Mouse (Mus musculus): ENCODE data around the gene Mier1. TPM values are rescaled to one million over a fixed set of nuclear protein-coding genes. Genes with fewer than 3 reads are reported as not detected.
"Not testable (repeated sequence)": the region's sequence is repeated elsewhere in the genome, so short reads cannot be mapped to it uniquely, and the experiment has no call there.

Gene Mier1
- total RNA-seq, 2 experiments from 2014 or later = 15.6 to 20.1 TPM

DNA sequence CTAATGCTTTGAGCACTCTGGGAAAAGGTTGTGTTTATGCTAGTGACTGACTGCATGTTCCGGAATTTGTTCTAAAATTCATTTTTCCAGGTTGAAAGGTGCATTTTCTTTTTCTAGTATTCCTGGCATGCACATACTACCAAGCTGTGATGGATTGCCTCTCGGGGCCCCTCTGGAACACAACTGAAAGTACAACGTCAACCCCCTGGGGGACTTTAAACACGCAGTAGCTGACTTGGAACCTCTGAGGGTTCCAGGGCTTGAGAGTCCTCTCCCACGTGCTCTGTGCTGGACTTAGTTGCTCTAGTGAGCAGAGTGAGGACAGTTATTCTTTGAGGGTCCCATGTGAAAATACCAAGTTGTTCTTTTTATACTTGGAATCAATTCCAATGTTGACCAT is 37.8 kb downstream of the Mier1 start:
- no peak for DNase-seq
- intact Hi-C loops (cut with DNase I) = loop anchor here (10.0 kb wide), 1 partner anchor 193 kb away; no protein-coding TSS in a partner anchor

DNA sequence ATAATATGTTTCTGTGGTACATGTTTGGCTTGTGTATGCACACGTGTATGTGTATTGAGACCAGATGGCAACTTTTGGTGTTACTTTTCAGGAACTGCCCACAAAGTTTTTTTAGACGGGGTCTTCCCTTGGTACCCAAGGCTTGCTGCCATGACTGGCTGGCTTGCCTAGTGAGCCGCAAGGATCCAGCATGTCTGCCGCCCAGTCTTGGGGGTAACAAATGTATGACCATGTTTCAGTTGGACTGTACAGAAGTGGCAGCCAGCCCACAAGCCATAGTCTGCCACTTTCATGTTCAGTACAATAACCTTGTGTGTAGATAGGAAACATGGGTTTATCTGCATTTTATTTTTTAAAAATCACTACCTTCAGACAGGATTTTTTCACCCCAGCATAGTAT is 44.6 kb downstream of the Mier1 start:
- intact Hi-C loops (cut with DNase I) = loop anchor here (10.0 kb wide), 1 partner anchor 186 kb away; no protein-coding TSS in a partner anchor
- DNase-seq = no peak

DNA sequence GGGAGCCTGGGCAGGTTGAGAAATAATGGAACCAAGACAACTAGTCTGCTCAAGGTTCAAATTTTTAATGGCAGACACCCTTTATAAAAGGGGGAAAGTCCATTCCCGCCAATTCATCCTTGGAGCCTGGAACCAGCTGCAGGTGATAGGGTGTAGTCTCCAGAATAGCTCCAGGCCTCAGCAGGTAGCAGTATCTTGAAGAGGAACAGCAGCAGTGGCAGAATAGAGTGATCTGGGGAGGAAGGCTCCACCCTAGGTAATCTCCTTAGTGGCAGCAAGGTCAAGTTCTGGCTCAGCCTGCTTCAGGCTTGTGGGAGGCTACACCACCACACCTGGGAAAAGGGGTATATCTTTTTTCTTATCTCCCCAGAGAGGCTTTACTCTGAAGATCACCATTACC is 52.0 kb downstream of the Mier1 start:
- DNase-seq; intact Hi-C loops (cut with DNase I): not testable (repeated sequence)

- DNase-seq = no peak
- intact Hi-C loops (cut with DNase I) = no loop called here
Observed at GRCm38 (mm10) chr4:103171256-103171655, 57.1 kb downstream of the Mier1 start.

GRCm38 (mm10) chr4:103173507-103173906 is 59.3 kb downstream of the Mier1 start:
- no peak for DNase-seq
- intact Hi-C loops (cut with DNase I) = no loop called here

- intact Hi-C loops (cut with DNase I) = no loop called here
- no peak for DNase-seq
Observed at GRCm38 (mm10) chr4:103174001-103174400, 59.8 kb downstream of the Mier1 start.

DNA sequence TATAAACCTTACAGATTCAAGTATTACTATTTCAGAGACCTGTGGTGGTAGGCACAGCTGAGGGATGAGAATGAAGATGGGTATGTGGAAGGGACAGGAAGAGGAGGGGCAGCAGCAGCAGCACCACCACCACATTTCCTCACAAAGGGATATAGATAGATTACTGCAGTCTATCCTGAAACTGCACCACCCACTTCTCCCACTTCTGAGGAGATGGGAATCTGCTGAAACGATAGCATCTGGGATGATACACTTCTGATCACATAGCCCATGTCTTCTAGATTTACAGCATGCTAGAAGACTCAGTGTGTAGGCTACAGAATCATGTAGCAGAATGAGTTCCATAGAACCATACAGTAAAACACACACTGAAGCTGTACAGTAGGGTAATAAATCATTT is 63.5 kb downstream of the Mier1 start:
- intact Hi-C loops (cut with DNase I) = no loop called here
- DNase-seq = no peak

DNA sequence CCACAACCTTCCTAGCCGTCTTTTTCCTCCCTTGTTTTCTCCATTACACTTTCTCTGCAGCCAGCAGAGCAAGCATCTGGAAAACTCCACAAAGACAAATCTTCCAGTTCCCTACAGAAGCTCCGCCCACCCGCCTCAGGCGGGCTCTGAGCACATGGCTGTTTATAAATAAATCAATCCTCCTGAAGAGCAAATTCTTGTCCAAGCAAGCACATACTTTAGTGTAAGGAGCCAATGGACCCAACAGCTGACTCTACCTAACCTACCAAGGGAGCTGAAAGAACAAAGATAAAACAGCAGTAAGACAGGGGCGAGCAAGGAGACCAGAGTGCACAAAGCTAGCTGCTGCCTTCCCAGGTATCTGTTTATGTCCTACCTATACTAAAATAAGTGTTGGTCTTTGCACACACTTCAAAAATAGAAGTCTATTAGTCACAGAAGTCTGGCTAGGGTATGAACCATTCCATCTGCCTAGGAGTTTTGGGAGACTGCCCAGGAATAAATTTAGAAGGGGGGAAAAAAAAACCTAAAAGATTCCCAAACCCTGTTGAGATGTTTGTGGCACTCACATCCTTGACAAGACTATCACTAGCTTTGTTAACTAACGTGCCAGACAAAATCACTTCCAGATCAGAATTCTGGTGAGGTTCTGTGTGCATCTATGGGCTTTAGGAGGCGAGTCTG is 64.6 kb downstream of the Mier1 start:
- intact Hi-C loops (cut with DNase I) = no loop called here

DNA sequence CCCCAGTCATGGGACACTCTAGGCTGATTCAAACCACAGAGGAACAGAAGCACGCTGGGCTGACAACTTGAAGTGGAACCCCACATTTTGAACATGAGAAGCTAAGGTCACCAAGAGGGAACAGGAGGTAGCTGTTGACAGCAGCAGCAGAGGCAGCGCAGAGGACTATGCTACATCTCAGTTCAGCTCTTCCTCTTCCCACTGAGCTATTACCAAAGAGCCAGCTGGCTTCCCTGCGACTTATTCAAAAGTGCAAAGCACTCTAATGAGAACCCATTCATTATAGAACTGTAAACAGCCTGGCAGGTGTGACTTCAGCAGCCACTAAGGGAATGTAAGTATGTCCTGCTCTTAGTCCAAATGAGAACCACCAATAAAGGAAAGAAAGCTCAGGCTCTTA is 65.4 kb downstream of the Mier1 start:
- intact Hi-C loops (cut with DNase I) = no loop called here
- DNase-seq = no peak

More for the DNA sequence above, 64.6 kb downstream of the Mier1 start:
- peak; percentile 19 to 47 for DNase-seq

- intact Hi-C loops (cut with DNase I) = no loop called here
- DNase-seq = no peak
Observed at GRCm38 (mm10) chr4:103180300-103180888, 66.2 kb downstream of the Mier1 start.

DNA sequence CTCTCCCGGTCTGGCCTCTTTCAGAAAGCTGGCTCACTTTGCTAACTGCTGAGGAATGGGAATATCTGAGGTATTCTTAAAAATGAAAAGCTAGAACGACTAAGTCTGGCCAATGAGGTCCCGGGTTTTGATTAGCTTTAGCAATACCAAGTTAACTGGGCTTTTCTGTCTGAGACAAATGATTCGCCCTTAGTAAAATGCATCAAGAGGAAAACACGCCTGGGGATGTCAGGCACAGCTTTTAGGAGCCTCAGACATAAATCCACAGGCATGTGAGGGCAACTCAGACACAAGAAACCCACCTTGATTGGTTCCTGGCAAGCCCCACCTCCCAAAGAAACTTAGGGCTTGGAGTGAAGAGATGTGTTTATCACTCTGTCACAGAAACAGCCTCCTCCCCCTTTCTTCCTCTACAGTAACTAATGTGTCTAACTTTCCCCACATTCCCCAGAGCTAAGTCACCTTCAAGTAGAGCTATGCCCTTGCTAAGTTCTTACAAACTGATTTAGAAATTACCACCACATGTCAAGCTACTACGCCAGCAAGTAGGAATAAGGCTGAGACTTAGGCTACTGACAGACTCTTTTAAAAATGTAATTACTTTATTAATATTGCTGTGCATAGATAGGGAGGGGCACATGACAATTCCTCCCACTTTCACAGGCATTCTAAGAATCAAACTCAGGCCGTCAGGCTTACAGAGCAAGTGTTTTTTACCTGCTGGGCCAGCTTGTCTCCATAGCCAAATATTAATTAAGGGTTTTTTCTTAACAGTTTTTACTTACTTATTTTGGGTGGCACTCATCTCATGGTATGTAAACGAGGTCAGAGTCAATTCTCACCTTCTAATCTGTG is 74.8 kb downstream of the Mier1 start:
- DNase-seq = no peak
- intact Hi-C loops (cut with DNase I) = no loop called here

- no peak for DNase-seq
- intact Hi-C loops (cut with DNase I) = no loop called here
Observed at GRCm38 (mm10) chr4:103192421-103192820, 78.2 kb downstream of the Mier1 start.

DNA sequence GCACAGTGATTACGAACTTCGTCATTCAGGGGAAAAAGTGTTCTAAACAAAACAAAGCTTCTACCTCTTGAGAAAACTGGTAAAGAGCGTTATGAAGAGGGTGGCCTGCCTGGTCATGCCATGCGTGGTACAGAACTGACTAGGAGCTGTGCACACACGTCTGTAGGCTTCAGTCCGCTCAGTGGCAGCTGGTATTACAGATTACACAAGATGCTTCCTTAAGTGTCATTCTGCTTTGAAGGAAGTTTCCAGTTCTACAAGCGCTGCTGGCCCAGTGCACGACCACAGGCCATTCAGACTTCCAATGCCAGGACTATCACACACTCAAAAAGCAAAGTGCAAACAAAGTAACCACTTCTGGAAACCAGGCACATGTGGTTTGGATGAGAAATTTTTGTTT is 83.2 kb downstream of the Mier1 start:
- no peak for DNase-seq
- intact Hi-C loops (cut with DNase I) = no loop called here

DNA sequence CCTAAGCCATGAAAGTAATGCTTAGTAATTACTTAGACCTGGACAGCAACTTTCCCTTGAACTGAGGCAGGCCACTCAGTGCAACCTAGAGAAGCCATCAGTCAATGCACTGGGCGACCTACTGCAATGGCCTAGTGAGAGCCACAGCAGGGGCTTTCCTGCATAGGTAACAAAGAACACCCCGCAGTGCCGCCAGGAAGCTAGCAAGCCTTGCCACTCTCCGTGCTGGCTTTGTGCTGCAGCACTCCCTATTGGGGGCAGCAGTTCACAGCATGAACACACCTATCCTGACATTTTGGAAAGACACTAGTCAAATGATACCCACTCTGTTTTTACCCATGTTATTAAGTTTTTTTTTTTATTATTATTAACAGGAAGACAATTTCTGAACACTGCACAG is 84.9 kb downstream of the Mier1 start:
- intact Hi-C loops (cut with DNase I) = no loop called here
- no peak for DNase-seq

GRCm38 (mm10) chr4:103200046-103200445 is 85.9 kb downstream of the Mier1 start:
- intact Hi-C loops (cut with DNase I) = no loop called here
- DNase-seq = no peak

DNA sequence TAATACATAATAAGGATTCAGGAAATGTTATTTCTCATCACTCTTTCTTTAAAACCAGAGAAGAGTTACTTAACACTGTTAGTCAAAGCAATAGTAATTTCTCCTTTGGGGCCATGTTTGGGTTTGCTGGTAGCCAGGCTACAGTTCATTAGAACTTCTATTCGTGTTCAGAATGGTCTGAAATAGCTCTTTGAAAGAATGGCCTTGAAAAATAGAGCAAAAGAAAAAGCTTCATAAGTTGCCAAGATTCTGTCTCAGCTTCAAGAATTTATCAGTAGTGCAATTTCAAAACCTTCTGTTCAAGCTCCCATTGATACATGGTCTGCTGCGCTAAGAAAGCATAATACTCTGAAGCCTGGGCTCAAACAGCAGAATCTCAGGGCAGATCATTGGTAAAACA is 89.5 kb downstream of the Mier1 start:
- intact Hi-C loops (cut with DNase I) = no loop called here

GRCm38 (mm10) chr4:103208553-103208952 is 94.4 kb downstream of the Mier1 start:
- intact Hi-C loops (cut with DNase I) = no loop called here

More for the DNA sequence above, 89.5 kb downstream of the Mier1 start:
- DNase-seq = no peak

DNA sequence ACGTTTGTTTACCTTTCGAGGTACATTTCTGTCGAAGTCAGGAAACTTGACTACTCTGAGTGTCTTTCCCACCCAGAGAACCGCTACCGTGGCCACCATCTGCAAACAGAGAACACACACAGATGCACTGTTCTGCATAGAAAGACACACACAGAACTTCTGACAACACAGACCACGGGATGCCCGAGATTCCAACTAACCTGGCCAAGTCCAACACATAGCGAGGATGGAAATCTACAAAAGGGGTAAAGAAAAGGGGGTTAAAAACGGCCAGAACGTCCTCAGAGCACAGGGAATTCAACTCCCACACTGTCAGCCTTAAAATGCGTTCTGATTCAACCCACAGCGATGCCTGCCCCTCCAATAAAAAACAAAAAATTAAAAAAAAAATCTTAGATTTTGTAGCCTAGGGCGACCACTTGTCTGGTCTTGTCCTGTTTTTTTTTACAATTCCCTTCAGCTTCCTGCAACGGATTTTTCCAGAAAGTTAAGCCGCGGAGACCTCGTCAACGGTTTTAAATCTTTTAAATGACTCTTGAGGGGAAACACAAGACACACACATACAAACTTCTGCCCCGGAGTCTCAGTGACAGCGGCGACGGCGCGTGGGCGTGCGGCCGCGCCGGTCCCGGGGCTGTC is 99.8 kb downstream of the Mier1 start:
- intact Hi-C loops (cut with DNase I) = no loop called here
- DNase-seq = no peak

More at GRCm38 (mm10) chr4:103208553-103208952, 94.4 kb downstream of the Mier1 start:
- no peak for DNase-seq

DNA sequence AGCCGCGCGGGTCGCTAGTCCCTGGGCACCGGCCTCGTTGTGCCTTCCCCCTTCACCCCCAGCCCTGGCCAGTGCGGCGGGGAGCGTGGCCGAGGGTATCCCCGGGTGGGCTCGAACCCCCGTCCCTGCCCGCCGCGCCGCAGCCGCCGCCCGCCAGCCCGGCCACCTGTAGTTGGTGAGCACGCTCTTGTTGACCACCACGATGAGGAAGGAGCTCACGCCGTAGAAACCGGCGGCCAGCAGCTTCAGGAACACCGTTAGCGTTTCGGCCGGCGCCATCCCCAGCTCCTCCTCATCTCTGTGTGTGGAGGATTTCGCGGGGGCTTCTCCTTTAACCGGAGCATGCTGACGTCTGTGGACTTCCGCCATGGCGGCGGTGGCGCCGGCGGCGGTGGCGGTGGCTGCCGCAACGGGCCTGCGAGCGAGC is 100.3 kb downstream of the Mier1 start:
- peak; percentile 61 to 65 for DNase-seq
- intact Hi-C loops (cut with DNase I) = no loop called here

Measured in gastrocnemius, postnatal 36 days (tissue).